Mouse (Mus musculus) hindbrain, embryonic 13.5 days (tissue): ENCODE results near the gene C2cd2. TPM values are rescaled to one million over a fixed set of nuclear protein-coding genes. Genes with fewer than 3 reads are reported as not detected.

Source experiments
- ATAC-seq: fragments of 200-750 bp; cut with Nextera tagmentation; 2 replicates; pipeline ENCODE4 v1.8.0; 2017; ENCODE audit warnings: moderate TSS enrichment; ENCODE audit not compliant: low FRiP score
- H3K27ac ChIP-seq: fragments of 300-500 bp; sonication (generic); 2 replicates; pipeline ENCODE4 v1.5.1; 2015; ENCODE audit warnings: inconsistent platforms, mild to moderate bottlenecking, moderate library complexity
- H3K27me3 ChIP-seq: fragments of 300-500 bp; sonication (generic); 2 replicates; pipeline ENCODE4 v1.6.1; 2015; ENCODE audit warnings: mild to moderate bottlenecking, inconsistent platforms
- H3K36me3 ChIP-seq: fragments of 300-500 bp; sonication (generic); 2 replicates; pipeline ENCODE4 v1.6.1; 2015; ENCODE audit warnings: mild to moderate bottlenecking, inconsistent platforms
- H3K4me1 ChIP-seq: fragments of 300-500 bp; sonication (generic); replicated peaks from 2 replicates; pipeline ENCODE4 v1.6.1; 2015; ENCODE audit warnings: inconsistent platforms
- H3K4me2 ChIP-seq: fragments of 300-500 bp; sonication (generic); 2 replicates; pipeline ENCODE4 v1.6.1; 2015; ENCODE audit warnings: inconsistent platforms, mild to moderate bottlenecking, moderate library complexity
- H3K4me3 ChIP-seq: fragments of 300-500 bp; sonication (generic); 2 replicates; pipeline ENCODE4 v1.5.1; 2015; ENCODE audit warnings: mild to moderate bottlenecking, inconsistent platforms
- H3K9ac ChIP-seq: fragments of 300-500 bp; sonication (generic); 2 replicates; pipeline ENCODE4 v1.6.1; 2015; ENCODE audit warnings: mild to moderate bottlenecking, inconsistent platforms
- H3K9me3 ChIP-seq: fragments of 300-500 bp; sonication (generic); 2 replicates; pipeline ENCODE4 v1.6.1; 2016; ENCODE audit warnings: inconsistent platforms
- WGBS: fragments of 180-500 bp; shearing (Covaris S2); methylation state at CpG from one replicate; pipeline ENCODE4 v1.1.7; 2015; 5-methylcytosine and 5-hydroxymethylcytosine counted together
- polyA plus RNA-seq: library from polyadenylated mRNA; unstranded; fragments of >200 nt; fragmentation: Nextera tagmentation; extraction: Ambion mirVana; gene quantifications from 2 replicates; pipeline ENCODE4 v1.2.1, GENCODE M21; 2015

C2cd2 gene
- polyA plus RNA-seq, 1 experiment from 2014 or later = 13.9 TPM

DNA sequence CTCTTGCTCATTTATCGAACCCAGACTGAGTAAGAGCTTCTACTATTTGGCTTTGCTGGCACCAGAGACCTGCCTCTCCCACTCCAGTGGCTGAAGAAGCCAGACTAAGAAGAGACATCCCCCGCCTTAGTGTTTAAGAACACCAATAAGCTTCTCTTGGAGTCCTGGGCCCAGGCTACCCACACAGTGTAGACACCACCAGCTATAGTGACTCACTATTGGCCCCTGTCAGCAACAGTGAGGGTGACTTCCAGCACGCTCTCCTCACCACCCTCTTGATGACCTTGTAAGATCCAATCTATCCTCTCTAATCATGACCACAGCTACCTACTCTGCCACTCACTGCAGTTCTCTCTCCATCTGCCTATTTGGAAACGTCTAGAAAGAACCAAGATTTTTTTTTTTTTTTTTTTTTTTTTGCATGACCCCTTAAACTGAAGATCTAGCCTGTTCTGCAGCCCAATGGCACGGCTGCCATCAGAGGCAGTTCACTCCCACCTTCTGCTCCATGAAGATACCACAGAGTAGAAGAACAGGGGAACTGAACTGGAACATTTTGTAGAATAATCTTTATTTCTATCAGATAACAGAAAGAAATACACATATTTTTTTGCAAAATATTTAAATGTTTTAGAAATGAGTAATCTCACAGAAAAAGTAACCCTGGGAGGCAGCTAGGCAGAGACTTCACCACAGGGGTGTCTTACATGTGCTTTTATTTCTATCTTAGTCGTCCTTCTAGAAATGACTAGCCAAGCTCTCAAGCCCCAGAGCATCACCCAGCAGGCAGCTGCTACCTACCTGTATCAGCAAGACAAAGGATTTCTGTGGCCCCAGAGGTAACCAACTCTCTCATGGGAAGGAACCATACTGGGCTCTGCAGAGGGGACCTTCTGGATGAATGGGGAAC is 93.0 kb downstream of the C2cd2 start:
- 77% methylated on average over 6 of the region's 6 CpGs for WGBS
- no peak overlapping the region for H3K4me3 ChIP-seq
- H3K27me3 ChIP-seq = no peaks in the 10 kb centered on the region
- ATAC-seq = no peak
- no peak overlapping the region for H3K4me2 ChIP-seq
- H3K27ac ChIP-seq = no peak overlapping the region
- H3K9ac ChIP-seq = no peak overlapping the region
- peaks cover 47% of the 10 kb centered on the region for H3K36me3 ChIP-seq
- H3K9me3 ChIP-seq = no peaks in the 10 kb centered on the region
- no peaks in the 10 kb centered on the region for H3K4me1 ChIP-seq

DNA sequence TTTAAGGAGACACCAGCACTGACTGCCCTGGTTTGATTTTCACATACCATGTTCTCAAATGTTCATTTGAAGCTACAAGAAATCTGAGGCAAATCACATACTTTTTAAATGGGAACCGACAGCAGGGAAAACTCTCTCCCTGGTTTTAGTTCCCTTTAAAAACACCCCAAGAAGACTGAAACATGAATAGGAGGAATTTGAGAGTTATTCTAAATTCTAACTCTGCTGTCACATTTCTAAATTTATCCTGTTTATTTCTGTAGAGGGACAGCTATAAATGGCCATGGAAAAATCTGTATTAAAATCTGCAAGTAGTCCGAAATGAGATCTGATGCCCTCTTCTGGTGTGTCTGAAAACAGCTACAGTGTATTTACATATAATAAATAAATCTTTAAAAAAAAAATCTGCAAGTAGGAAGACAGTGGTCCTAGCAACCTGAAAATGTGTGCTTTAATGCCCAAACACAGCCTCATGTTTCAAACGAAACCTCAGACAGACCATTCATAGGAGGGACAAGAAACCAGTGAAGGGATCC is 98.4 kb downstream of the C2cd2 start:
- no peak overlapping the region for H3K27ac ChIP-seq
- H3K9me3 ChIP-seq = no peaks in the 10 kb centered on the region
- H3K4me1 ChIP-seq = no peaks in the 10 kb centered on the region
- 89% methylated on average over 3 of the region's 3 CpGs for WGBS
- H3K4me3 ChIP-seq = no peak overlapping the region
- no peak for ATAC-seq
- H3K4me2 ChIP-seq = no peak overlapping the region
- no peak overlapping the region for H3K9ac ChIP-seq
- peaks cover 37% of the 10 kb centered on the region for H3K36me3 ChIP-seq
- H3K27me3 ChIP-seq = no peaks in the 10 kb centered on the region

DNA sequence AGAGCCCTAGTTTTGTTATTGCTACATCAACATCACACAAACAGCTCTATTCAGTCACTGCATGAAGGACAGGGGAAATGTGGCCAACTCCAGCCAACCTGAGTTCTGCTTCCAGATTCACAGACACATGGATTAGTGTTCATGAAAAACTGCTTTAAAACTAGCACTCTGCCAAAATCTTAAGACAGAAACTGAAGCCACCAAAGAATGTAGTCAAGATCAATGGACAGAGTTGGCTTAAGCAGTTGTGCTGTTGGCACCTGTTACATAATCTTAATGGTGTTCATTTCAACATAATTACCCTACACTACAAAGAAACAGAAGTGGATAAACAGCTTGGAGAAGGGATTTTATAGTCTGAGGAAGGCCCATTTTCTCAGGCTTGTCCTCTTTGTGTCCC is 106.3 kb downstream of the C2cd2 start:
- H3K4me3 ChIP-seq = no peak overlapping the region
- no peak for ATAC-seq

GRCm38 (mm10) chr16:97851741-97852319 is 110.6 kb downstream of the C2cd2 start, which contains the start of gene Prdm15:
TSS of gene Prdm15 (minus strand) at chr16:97851850.
- H3K9me3 ChIP-seq = no peaks in the 10 kb centered on the region
- H3K9ac ChIP-seq = peak within 1 kb of the TSS; percentile 95
- no peaks in the 10 kb centered on the region for H3K36me3 ChIP-seq
- peak; percentile 91 for ATAC-seq
- whole genome bisulfite sequencing = under 1% methylated on average over 31 of the region's 31 CpGs
- H3K27me3 ChIP-seq = no peaks in the 10 kb centered on the region
- peaks cover 33% of the 10 kb centered on the region for H3K4me1 ChIP-seq
- H3K27ac ChIP-seq = peak within 1 kb of the TSS; percentile 99
- H3K4me2 ChIP-seq = peak within 1 kb of the TSS; percentile 79
- H3K4me3 ChIP-seq = peak within 1 kb of the TSS; percentile 84

More for the DNA sequence above, 106.3 kb downstream of the C2cd2 start:
- H3K27me3 ChIP-seq = no peaks in the 10 kb centered on the region
- no peak overlapping the region for H3K4me2 ChIP-seq
- peaks cover 11% of the 10 kb centered on the region for H3K36me3 ChIP-seq
- H3K27ac ChIP-seq = no peak overlapping the region
- no peaks in the 10 kb centered on the region for H3K9me3 ChIP-seq
- peaks cover 9% of the 10 kb centered on the region for H3K4me1 ChIP-seq
- no peak overlapping the region for H3K9ac ChIP-seq

GRCm38 (mm10) chr16:97851061-97851740 is 111.2 kb downstream of the C2cd2 start:
- H3K9ac ChIP-seq = peak overlapping the region; percentile 95
- WGBS = 0% methylated on average over 53 of the region's 77 CpGs
- no peaks in the 10 kb centered on the region for H3K27me3 ChIP-seq
- peak overlapping the region; percentile 84 for H3K4me3 ChIP-seq
- peak overlapping the region; percentile 79 for H3K4me2 ChIP-seq
- peak overlapping the region; percentile 99 for H3K27ac ChIP-seq
- H3K4me1 ChIP-seq = peaks cover 33% of the 10 kb centered on the region
- ATAC-seq = peak; percentile 93
- no peaks in the 10 kb centered on the region for H3K36me3 ChIP-seq
- H3K9me3 ChIP-seq = no peaks in the 10 kb centered on the region

DNA sequence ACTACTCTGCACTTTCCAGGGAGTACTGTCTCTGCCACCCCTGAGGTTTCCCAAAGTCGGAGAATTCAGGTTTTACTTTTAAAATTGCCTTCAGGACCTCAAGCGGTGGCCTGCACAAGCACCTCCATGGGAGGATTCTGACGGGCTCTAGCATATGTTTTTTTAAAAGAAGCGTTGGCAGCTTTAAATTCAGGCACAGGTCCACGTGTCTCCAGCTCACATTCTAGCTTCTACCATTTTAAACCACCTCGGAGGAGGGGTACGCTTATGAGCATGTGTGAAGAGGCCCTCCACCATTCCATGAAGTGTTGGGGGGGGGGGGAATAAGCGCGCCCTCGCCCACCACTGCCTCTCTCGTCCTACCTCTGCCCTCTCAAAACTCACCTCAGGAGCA is 111.7 kb downstream of the C2cd2 start:
- Histone ChIP-seq H3K9ac (peak overlapping the region; percentile 95), H3K27me3 (no peaks in the 10 kb centered on the region), H3K4me3 (peak overlapping the region; percentile 84), H3K4me2 (peak overlapping the region; percentile 79), H3K27ac (peak overlapping the region; percentile 99), H3K9me3 (no peaks in the 10 kb centered on the region), H3K4me1 (peaks cover 33% of the 10 kb centered on the region), H3K36me3 (peaks cover 5% of the 10 kb centered on the region; the same call in 1 of the 2 replicates)
- 3% methylated on average over 11 of the region's 11 CpGs for WGBS
- ATAC-seq = peak; percentile 55; the same call in 1 of the 2 replicates

GRCm38 (mm10) chr16:97848832-97849231 is 113.6 kb downstream of the C2cd2 start:
- H3K27me3 ChIP-seq = no peaks in the 10 kb centered on the region
- H3K36me3 ChIP-seq = peaks cover 7% of the 10 kb centered on the region; the same call in 1 of the 2 replicates
- H3K9me3 ChIP-seq = no peaks in the 10 kb centered on the region
- H3K4me3 ChIP-seq = no peak overlapping the region
- H3K4me2 ChIP-seq = no peak overlapping the region
- no peak for ATAC-seq
- peaks cover 33% of the 10 kb centered on the region for H3K4me1 ChIP-seq
- 82% methylated on average over 6 of the region's 6 CpGs for WGBS
- H3K9ac ChIP-seq = 0 out of 2 replicates have a peak overlapping the region, but pooled peaks have one; percentile 30
- H3K27ac ChIP-seq = no peak overlapping the region

- no peak overlapping the region for H3K4me2 ChIP-seq
- H3K4me1 ChIP-seq = peaks cover 20% of the 10 kb centered on the region
- peaks cover 17% of the 10 kb centered on the region for H3K36me3 ChIP-seq
- H3K9ac ChIP-seq = no peak overlapping the region
- no peaks in the 10 kb centered on the region for H3K27me3 ChIP-seq
- H3K27ac ChIP-seq = no peak overlapping the region
- 91% methylated on average over 12 of the region's 12 CpGs for WGBS
- no peaks in the 10 kb centered on the region for H3K9me3 ChIP-seq
- H3K4me3 ChIP-seq = no peak overlapping the region
- ATAC-seq = no peak
These were observed 117.1 kb downstream of the C2cd2 start for GRCm38 (mm10) chr16:97844967-97845937.

DNA sequence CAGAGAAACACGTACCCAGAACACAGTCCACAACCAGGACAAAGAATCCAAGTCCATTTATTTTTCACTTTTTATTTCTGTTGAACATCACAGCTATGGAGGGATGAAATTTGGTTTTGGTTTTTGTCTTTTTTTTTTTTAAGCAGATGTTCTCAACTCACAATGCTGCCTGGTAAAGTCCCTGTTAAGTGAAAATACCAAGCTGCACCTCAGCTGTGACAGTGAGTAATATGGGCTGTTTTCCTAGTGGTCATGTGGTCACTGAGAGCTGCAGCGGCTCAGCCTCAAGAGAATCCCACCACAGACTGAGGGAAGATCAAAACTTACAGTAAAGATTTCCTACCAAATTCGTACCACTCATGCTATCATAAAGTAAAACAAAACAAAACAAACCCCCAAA is 130.2 kb downstream of the C2cd2 start:
- Histone ChIP-seq H3K9me3 (no peaks in the 10 kb centered on the region), H3K4me2 (no peak overlapping the region), H3K27ac (no peak overlapping the region), H3K9ac (no peak overlapping the region), H3K4me1 (no peaks in the 10 kb centered on the region), H3K4me3 (no peak overlapping the region), H3K36me3 (peaks cover 93% of the 10 kb centered on the region), H3K27me3 (no peaks in the 10 kb centered on the region)
- 88% methylated on average over 3 of the region's 3 CpGs for WGBS
- ATAC-seq = no peak

DNA sequence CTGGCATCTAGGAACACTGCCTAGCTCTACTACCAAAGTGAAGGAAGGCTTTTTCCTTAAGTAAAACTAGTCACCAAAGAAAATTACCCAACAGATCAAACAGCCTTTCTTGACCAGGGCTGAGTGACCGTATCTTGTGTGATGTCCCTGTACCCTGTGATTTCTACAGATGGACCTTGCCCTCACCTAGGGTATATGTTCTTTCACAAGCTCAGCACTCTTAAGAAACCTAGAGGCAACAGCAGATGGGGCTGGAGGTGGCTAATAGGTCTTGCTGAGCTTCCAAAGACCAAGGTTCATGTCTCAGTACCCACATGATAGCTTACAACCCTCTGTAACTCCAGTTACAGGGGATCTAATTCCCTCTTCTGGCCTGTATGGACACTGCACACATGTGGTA is 134.2 kb downstream of the C2cd2 start:
- H3K36me3 ChIP-seq = peaks cover 79% of the 10 kb centered on the region
- whole genome bisulfite sequencing = 97% methylated on average over 1 of the region's 1 CpGs

GRCm38 (mm10) chr16:97823311-97824007 is 138.9 kb downstream of the C2cd2 start:
- no peak for ATAC-seq
- H3K27me3 ChIP-seq = no peaks in the 10 kb centered on the region
- H3K4me2 ChIP-seq = no peak overlapping the region
- no peak overlapping the region for H3K9ac ChIP-seq
- no peaks in the 10 kb centered on the region for H3K9me3 ChIP-seq
- no peaks in the 10 kb centered on the region for H3K4me1 ChIP-seq
- H3K27ac ChIP-seq = no peak overlapping the region
- 98% methylated on average over 6 of the region's 6 CpGs for WGBS
- peaks cover 81% of the 10 kb centered on the region for H3K36me3 ChIP-seq
- H3K4me3 ChIP-seq = no peak overlapping the region

More for the DNA sequence above, 134.2 kb downstream of the C2cd2 start:
- no peak for ATAC-seq
- no peak overlapping the region for H3K27ac ChIP-seq
- no peak overlapping the region for H3K4me2 ChIP-seq
- H3K9ac ChIP-seq = no peak overlapping the region
- no peaks in the 10 kb centered on the region for H3K4me1 ChIP-seq
- H3K4me3 ChIP-seq = no peak overlapping the region
- H3K27me3 ChIP-seq = no peaks in the 10 kb centered on the region
- no peaks in the 10 kb centered on the region for H3K9me3 ChIP-seq
